Mouse (Mus musculus): Measurements from ENCODE around the gene Kcnk4.

DNA sequence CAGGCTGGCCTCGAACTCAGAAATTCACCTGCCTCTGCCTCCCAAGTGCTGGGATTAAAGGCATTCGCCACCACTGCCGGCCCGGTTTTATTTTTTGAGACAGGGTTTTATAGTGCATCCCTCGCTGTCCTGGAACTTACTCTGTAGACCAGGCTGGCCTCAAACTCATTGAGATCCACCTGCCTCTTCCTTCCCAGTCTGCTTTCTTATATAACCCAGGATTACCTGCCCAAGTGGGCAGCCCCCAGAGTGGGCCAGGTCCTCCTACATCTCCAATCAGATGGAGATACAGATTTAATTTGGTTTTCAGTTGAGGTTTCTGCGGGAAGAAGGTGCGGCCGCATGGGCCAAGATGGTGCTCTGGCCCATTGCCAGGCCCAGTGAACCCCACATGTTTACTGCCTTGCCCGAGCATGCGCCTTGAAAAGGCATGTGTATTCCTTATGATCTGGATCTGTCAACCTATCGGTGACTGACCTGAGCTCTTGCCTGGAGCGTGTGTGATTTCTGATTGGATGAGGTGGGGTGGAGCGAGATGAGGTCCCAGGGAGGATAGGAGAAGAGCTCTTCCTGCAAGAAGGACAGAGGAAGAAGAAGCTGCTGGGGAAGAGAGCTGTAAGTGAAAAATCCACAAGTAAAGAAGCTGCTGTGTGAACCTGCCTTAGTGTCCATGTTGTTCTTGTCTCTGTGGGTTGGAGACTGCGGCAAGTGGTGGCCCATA, 40.4 kb downstream of the Kcnk4 start:
- peak; percentile 35; the same call in 1 of the 2 replicates for TF ChIP-seq POLR2A (IDR thresholded peaks at IDR 0.05; ENCODE audit: low read depth, low read length)
- TF ChIP-seq CTCF (IDR thresholded peaks at IDR 0.05; ENCODE audit: extremely low read depth, insufficient read length, insufficient replicate concordance, low read depth, low read length) = no peak
